Mouse (Mus musculus) left cerebral cortex, postnatal 25 days (tissue): ENCODE measurements around the gene Rpl38. TPM values are rescaled to one million over a fixed set of nuclear protein-coding genes. Genes with fewer than 3 reads are reported as not detected.
A peak's percentile ranks its signal among the peaks of the same experiment; 100 is the strongest.
"Not testable (repeated sequence)": the region's sequence is repeated elsewhere in the genome, so short reads cannot be mapped to it uniquely, and the experiment has no call there.

ENCODE experiments used
- DNase-seq, 2 experiments: peaks; one replicate each; pipeline ENCODE4 v3.0.0; 2022; ENCODE audit warnings: low spot score in 2 of 2, mixed read lengths in 1 of 2
- intact Hi-C: fragments of 180-260 bp; cut with DNase I; formaldehyde crosslinking; loops from one replicate; pipeline ENCODE4 v1.15.1; 2025
- total RNA-seq, 2 experiments: library from RNA; stranded (reverse); gene quantifications; 2 replicates each; pipeline ENCODE4 v1.2.3; 2021

Rpl38 gene
- total RNA-seq, 2 experiments from 2014 or later = 765 to 799 TPM

DNA sequence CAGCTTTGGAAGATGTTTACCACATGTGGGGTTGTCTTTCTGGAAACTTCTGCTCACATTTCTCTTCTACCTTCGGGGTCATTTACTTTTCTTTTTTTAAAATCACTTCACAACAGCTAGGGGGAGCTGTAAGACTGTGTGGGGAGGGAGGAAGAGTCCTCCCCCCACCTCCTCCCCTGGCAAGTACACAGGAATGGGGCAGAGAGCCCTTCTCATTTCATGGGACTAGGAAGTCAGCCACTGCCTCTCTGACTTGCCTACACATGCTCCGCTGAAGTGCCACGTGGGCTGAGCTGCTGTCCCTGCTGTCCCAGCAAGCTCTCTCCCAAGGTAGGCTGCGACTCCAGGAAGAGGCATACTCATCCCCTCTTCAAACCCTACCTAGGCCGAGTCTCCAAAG lies 13.8 kb upstream of the Rpl38 start:
- intact Hi-C loops = no loop called here
- peak in 1 of 2 experiments; percentile 66 for DNase-seq

GRCm38 (mm10) chr11:114655350-114656008 lies 12.8 kb upstream of the Rpl38 start:
- intact Hi-C loops = no loop called here
- no peak for DNase-seq

DNA sequence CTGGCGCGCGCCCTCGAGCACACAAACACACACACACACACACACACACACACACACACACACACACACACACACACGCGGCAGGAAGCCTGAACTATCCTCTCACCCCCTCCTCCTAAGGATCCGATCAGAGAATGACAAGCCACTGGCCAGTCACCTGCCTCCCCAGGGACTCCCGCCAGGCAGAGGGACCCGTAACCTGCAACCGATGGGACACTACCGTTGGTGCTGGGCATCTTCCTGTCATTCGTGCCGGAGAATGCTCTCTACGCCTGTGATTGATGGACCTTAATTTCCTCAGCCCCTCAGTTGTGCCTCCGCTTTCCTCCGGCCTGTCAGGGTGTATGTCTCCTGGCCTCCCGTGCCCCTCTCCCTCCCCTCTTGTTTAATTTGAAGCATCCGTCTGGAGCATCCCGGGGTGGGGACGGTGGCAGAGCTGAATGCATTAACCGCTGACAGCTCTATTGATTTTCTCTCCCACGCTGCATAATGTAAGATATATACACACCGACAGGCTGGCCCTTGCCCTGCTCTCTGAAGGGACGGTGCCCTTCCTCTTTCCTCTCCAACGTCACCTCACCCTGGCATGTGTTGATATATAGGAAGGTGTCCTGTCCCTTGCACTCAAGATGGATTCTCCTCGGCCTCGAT lies 11.2 kb upstream of the Rpl38 start:
- DNase-seq = no peak
- intact Hi-C loops = no loop called here

GRCm38 (mm10) chr11:114657737-114658136 lies 10.6 kb upstream of the Rpl38 start:
- peak; percentile 62 to 68 for DNase-seq
- intact Hi-C loops = no loop called here

DNA sequence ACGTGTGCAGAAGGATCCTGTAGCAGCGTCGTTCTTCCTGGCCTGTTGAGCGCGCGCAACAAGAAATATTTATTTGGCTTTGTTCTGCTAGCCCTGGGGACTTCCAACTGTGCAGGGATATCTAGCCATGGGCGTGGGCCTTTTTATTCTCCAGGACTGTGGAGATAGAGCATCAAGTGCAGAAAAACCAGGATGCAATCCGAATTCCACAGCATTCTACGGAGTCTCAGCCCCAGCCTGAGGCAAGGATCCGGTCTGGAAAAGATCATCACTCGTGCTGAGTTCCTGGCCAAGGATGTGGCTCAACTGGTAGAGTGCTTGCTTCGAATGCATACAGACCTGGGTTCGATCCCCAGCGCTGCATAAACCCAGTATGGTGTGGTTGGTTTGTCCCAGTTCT lies 6.2 kb upstream of the Rpl38 start:
- intact Hi-C loops = no loop called here
- DNase-seq = no peak

DNA sequence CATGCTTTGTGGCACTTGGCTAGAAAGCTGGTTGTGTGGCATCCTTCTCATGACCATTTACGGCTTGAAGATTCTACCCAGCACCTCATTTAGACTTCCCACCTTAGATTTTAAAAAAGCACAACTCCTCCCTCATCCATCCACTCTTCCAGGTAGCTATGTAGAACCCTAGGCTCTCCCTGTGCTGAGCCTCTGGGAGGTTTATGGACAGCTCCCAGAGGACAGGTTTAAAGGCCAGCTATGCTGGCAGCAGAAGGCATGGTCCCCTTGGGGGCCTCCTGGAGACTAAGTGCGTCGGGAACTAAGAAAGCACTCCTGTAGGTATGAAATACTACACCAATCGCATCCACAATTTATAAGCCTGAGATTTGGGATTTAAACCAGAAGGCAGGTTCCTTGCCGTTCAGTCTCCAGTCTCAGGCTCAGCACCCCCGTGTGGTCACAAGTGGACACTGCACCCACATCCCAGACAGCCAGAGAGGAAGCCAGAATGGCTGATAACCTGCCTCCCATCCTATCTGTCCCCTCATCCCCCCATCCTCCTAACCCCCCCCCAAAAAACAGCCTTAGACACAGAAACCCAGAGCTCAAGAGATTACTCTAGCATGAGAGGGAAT lies 5.5 kb upstream of the Rpl38 start:
- intact Hi-C loops = no loop called here
- peak; percentile 56 to 80 for DNase-seq

GRCm38 (mm10) chr11:114664164-114664563 lies 4.2 kb upstream of the Rpl38 start:
- intact Hi-C loops = no loop called here
- no peak for DNase-seq

DNA sequence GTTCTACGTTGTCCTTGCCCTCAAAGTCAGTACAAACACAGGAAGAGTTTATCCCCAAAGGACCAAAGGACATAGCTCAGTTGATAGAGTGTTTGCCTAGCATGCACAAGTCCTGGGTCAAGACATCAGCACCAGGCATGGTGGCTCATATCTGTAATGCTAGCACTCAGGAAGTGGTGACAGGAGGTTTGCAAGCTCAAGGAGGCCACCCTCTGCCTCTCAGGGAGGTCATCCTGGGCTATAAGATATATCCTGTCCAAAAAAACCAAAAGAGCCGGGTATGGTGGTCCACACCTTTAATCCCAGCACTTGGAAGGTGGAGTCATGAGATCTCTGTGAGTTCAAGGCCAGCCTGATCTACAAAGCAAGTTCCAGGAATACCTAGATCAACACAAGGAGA lies 2.9 kb upstream of the Rpl38 start:
- intact Hi-C loops = loop anchor here (5.0 kb wide), 1 partner anchor 127 kb away; no protein-coding TSS in a partner anchor
- DNase-seq = no peak

GRCm38 (mm10) chr11:114666786-114667185 lies 1.5 kb upstream of the Rpl38 start:
- intact Hi-C loops = loop anchor here (5.0 kb wide), 1 partner anchor 126 kb away; no protein-coding TSS in a partner anchor
- DNase-seq = no peak

DNA sequence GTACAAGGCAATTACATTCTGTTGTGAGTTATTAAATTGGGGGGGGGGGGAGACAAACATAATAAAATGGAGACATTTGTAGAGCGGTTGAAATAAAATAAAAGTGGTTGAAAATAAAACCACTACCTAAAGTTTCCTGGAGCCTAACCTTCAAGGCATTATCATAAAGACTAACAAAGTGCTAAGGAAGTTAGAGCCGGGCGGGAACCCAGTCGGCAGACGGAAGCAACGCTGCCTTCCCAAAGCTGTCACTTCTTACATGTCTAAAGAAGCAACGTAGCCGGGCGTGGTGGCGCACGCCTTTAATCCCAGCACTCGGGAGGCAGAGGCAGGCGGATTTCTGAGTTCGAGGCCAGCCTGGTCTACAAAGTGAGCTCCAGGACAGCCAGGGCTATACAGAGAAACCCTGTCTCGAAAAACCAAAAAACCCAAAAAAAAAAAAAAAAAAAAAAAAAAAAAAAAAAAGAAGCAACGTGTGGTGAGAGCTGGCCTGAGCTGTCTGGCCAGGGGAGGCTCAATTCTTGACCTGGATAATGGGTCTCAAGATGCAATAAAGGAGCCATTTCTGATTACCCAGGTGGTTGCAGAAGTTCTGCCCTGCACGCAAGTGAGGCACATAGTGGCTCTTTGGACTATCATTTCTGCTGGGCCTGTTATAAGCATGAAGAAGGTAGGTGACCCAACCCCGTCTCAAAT lies 940 bp upstream of the Rpl38 start:
- DNase-seq = no peak

DNA sequence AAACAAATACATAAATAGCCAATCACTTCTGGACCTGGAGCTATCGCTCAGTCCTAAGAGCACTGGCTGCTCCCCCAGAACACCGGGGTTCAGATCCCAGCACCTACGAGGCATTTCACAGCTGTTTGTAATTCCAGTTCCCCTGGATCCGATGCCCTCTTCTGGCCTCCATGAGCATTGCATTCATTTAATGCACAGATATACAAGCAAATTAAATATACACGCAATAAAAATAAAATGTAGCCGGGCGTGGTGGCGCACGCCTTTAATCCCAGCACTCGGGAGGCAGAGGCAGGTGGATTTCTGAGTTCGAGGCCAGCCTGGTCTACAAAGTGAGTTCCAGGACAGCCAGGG lies 415 bp upstream of the Rpl38 start:
- intact Hi-C loops = loop anchor here (5.0 kb wide), 1 partner anchor 124 kb away; no protein-coding TSS in a partner anchor
- not testable (repeated sequence) for DNase-seq

More for the DNA sequence above, 940 bp upstream of the Rpl38 start:
- intact Hi-C loops = loop anchor here (5.0 kb wide), 1 partner anchor 125 kb away; no protein-coding TSS in a partner anchor

GRCm38 (mm10) chr11:114668741-114669623 lies 658 bp downstream of the Rpl38 start:
- DNase-seq = peak; percentile 77 to 81
- intact Hi-C loops = loop anchor here (5.0 kb wide), 1 partner anchor 123 kb away; no protein-coding TSS in a partner anchor

DNA sequence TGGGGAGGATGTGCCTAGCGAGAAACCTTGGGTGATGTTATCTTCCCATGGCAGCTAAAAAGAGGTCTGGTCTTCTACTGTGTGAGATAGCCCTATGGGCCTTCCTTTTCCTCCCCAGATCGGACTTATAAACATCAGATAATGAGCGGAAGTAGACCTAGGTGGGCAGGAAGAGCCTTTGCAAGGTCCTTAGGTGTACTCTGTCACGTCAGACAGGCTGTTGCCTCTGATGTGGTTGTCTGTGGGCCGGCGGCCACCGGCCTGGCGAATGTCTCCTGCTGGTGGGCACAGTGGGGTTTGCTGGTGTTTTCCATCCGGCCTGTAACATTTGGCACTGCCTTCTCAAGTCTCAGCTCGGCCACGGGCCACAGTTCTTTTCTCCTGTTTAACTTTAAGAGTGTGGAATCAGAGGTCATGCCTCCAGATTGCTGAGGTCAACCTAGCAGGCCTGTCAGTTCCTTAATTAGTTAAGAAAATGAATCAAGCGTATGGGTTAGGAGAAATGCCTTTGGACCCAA lies 1.4 kb downstream of the Rpl38 start:
- intact Hi-C loops = loop anchor here (5.0 kb wide), 3 partner anchors 48 to 243 kb away; no protein-coding TSS in a partner anchor
- no peak for DNase-seq

DNA sequence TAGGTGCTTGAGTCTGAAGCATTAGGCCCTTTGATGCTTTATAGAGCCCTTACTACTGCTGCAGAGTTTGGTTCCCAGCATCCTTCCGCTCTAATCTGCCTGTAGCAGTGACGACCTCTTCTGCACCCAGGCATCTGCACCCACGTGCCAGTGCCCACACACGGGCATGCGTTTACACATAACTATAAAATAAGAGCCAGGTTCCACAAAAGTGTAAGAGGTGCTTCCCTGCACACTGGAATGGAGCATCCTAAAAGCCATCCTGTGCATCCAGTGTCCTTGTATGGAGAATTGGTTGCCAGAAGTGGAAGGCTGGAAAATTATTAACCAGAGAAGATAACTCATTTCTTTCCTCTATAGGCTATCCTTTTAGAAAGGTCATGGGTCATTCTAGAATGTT lies 2.8 kb downstream of the Rpl38 start:
- DNase-seq = no peak
- intact Hi-C loops = loop anchor here (5.0 kb wide), 2 partner anchors 46 to 241 kb away; no protein-coding TSS in a partner anchor

GRCm38 (mm10) chr11:114672794-114673718 lies 4.7 kb downstream of the Rpl38 start:
- intact Hi-C loops = loop anchor here (5.0 kb wide), 2 partner anchors 44 to 239 kb away; no protein-coding TSS in a partner anchor
- peak; percentile 40 to 47 for DNase-seq

- DNase-seq = no peak
- intact Hi-C loops = loop anchor here (5.0 kb wide), 2 partner anchors 44 to 239 kb away; no protein-coding TSS in a partner anchor
Observed at GRCm38 (mm10) chr11:114673719-114674050, 5.4 kb downstream of the Rpl38 start.

DNA sequence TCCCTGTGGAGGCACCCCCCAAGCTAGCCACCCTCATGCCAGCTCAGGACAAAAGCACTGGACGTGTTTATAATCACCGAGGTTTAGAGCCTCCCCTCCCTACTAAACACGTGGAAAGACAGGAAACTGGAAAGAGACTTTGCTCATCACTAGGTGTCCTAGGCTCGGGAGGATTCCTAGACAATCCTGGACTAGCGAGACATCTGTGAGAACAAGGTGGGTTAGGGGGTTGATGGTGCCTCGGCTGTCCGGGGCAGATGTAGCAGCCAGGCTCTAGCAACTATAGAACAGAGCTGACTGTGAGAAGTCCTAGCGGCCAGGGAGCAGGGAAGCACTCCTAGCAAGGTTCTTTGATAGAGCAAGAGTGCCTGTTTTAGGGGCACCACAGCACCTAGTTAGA lies 5.9 kb downstream of the Rpl38 start:
- DNase-seq = no peak
- intact Hi-C loops = loop anchor here (5.0 kb wide), 2 partner anchors 43 to 238 kb away; no protein-coding TSS in a partner anchor

GRCm38 (mm10) chr11:114674796-114675195 lies 6.5 kb downstream of the Rpl38 start:
- DNase-seq = not testable (repeated sequence)
- intact Hi-C loops = loop anchor here (5.0 kb wide), 4 partner anchors 43 to 238 kb away; partner anchors contain the start of genes Btbd17, Dnaic2 and Gpr142
